Mouse (Mus musculus): ENCODE data around the gene Mgea5. TPM values are rescaled to one million over a fixed set of nuclear protein-coding genes. Genes with fewer than 3 reads are reported as not detected.

Mgea5 gene
- polyA plus RNA-seq, 1 experiment from 2014 or later, result 48.3 TPM

GRCm38 (mm10) chr19:45722188-45722587 is 61.4 kb downstream of the Mgea5 start:
- WGBS (ENCODE audit: insufficient replicate concordance), result 67% methylated on average over 5 of the region's 5 CpGs
- Histone ChIP-seq H3K27ac (ENCODE audit: low read depth, low read length) (no peak overlapping the region), H3K4me1 (ENCODE audit: control insufficient read depth, insufficient read depth, low read length) (peaks cover 10% of the 10 kb centered on the region), H3K9me3 (replicated peaks; ENCODE audit: control insufficient read depth, low read length) (no peaks in the 10 kb centered on the region), H3K27me3 (ENCODE audit: control insufficient read depth, insufficient read depth, low read length) (no peaks in the 10 kb centered on the region), H3K4me2 (no peak overlapping the region), H3K36me3 (ENCODE audit: control insufficient read depth, insufficient read depth, low read length) (no peaks in the 10 kb centered on the region), H3K9ac (ENCODE audit: low read depth, low read length) (no peak overlapping the region), H3K4me3 (ENCODE audit: low read depth, low read length) (no peak overlapping the region)
- no peak for ATAC-seq (replicated peaks; ENCODE audit: insufficient number of reproducible peaks, low FRiP score, low TSS enrichment)

- H3K9ac ChIP-seq (ENCODE audit: low read depth, low read length), result no peak overlapping the region
- H3K4me3 ChIP-seq (ENCODE audit: low read depth, low read length), result peak overlapping the region; percentile 17
- H3K4me2 ChIP-seq, result peak overlapping the region; percentile 59
- H3K27ac ChIP-seq (ENCODE audit: low read depth, low read length), result no peak overlapping the region
- no peaks in the 10 kb centered on the region for H3K9me3 ChIP-seq (replicated peaks; ENCODE audit: control insufficient read depth, low read length)
- peaks cover 10% of the 10 kb centered on the region for H3K4me1 ChIP-seq (ENCODE audit: control insufficient read depth, insufficient read depth, low read length)
- no peaks in the 10 kb centered on the region for H3K36me3 ChIP-seq (ENCODE audit: control insufficient read depth, insufficient read depth, low read length)
- H3K27me3 ChIP-seq (ENCODE audit: control insufficient read depth, insufficient read depth, low read length), result no peaks in the 10 kb centered on the region
- 56% methylated on average over 3 of the region's 3 CpGs for WGBS (ENCODE audit: insufficient replicate concordance)
- no peak for ATAC-seq (replicated peaks; ENCODE audit: insufficient number of reproducible peaks, low FRiP score, low TSS enrichment)
Measured at GRCm38 (mm10) chr19:45718286-45718685, 65.4 kb downstream of the Mgea5 start.

GRCm38 (mm10) chr19:45717493-45718220 is 66.0 kb downstream of the Mgea5 start:
- no peak for ATAC-seq (replicated peaks; ENCODE audit: insufficient number of reproducible peaks, low FRiP score, low TSS enrichment)
- Histone ChIP-seq H3K27ac (ENCODE audit: low read depth, low read length) (no peak overlapping the region), H3K36me3 (ENCODE audit: control insufficient read depth, insufficient read depth, low read length) (no peaks in the 10 kb centered on the region), H3K9ac (ENCODE audit: low read depth, low read length) (0 out of 2 replicates have a peak overlapping the region, but pooled peaks have one; percentile 43), H3K27me3 (ENCODE audit: control insufficient read depth, insufficient read depth, low read length) (no peaks in the 10 kb centered on the region), H3K4me2 (peak overlapping the region; percentile 59), H3K9me3 (replicated peaks; ENCODE audit: control insufficient read depth, low read length) (no peaks in the 10 kb centered on the region), H3K4me1 (ENCODE audit: control insufficient read depth, insufficient read depth, low read length) (peaks cover 10% of the 10 kb centered on the region), H3K4me3 (ENCODE audit: low read depth, low read length) (peak overlapping the region; percentile 17)
- WGBS (ENCODE audit: insufficient replicate concordance), result 6% methylated on average over 16 of the region's 16 CpGs

- H3K9ac ChIP-seq (ENCODE audit: low read depth, low read length), result no peak overlapping the region
- H3K4me2 ChIP-seq, result no peak overlapping the region
- H3K27me3 ChIP-seq (ENCODE audit: control insufficient read depth, insufficient read depth, low read length), result no peaks in the 10 kb centered on the region
- H3K9me3 ChIP-seq (replicated peaks; ENCODE audit: control insufficient read depth, low read length), result no peaks in the 10 kb centered on the region
- H3K27ac ChIP-seq (ENCODE audit: low read depth, low read length), result no peak overlapping the region
- WGBS (ENCODE audit: insufficient replicate concordance), result 60% methylated on average over 3 of the region's 3 CpGs
- no peak overlapping the region for H3K4me3 ChIP-seq (ENCODE audit: low read depth, low read length)
- no peak for ATAC-seq (replicated peaks; ENCODE audit: insufficient number of reproducible peaks, low FRiP score, low TSS enrichment)
- 0 out of 2 replicates have a peak, but pooled peaks cover 4% of the 10 kb centered on the region for H3K4me1 ChIP-seq (ENCODE audit: control insufficient read depth, insufficient read depth, low read length)
- no peaks in the 10 kb centered on the region for H3K36me3 ChIP-seq (ENCODE audit: control insufficient read depth, insufficient read depth, low read length)
Measured at GRCm38 (mm10) chr19:45708704-45709103, 74.9 kb downstream of the Mgea5 start.

Other genes with a start within 250 kb of the Mgea5 start
- gene Poll, start 223.3 kb downstream of the Mgea5 start, polyA plus RNA-seq (2014; fragmentation: Nextera tagmentation; extraction: Ambion mirVana), result 13.6 and 13.9 TPM in 2 replicates
- gene Gm17018, start 223.2 kb downstream of the Mgea5 start, polyA plus RNA-seq (2014; fragmentation: Nextera tagmentation; extraction: Ambion mirVana), result 32.6 and 35.1 TPM in 2 replicates
- 2.7 and 4.2 TPM in 2 replicates for gene Fbxw4, start 123.5 kb downstream of the Mgea5 start, polyA plus RNA-seq (2014; fragmentation: Nextera tagmentation; extraction: Ambion mirVana)
- gene Fgf8, start 40.9 kb downstream of the Mgea5 start, polyA plus RNA-seq (2014; fragmentation: Nextera tagmentation; extraction: Ambion mirVana), result 0.66 and 0.73 TPM in 2 replicates
- 11.4 and 13.6 TPM in 2 replicates for gene Npm3, start 34.2 kb downstream of the Mgea5 start, polyA plus RNA-seq (2014; fragmentation: Nextera tagmentation; extraction: Ambion mirVana)
- gene Kcnip2, start 32.2 kb upstream of the Mgea5 start, polyA plus RNA-seq (2014; fragmentation: Nextera tagmentation; extraction: Ambion mirVana), result 0.45 and 0.66 TPM in 2 replicates
- 9.6 and 11.9 TPM in 2 replicates for gene Armh3, start 214.7 kb upstream of the Mgea5 start, polyA plus RNA-seq (2014; fragmentation: Nextera tagmentation; extraction: Ambion mirVana)
- 3.0 and 3.6 TPM in 2 replicates for gene Hps6, start 219.7 kb upstream of the Mgea5 start, polyA plus RNA-seq (2014; fragmentation: Nextera tagmentation; extraction: Ambion mirVana)

All from heart, embryonic 11.5 days (tissue).